Mouse (Mus musculus) ovary, postnatal 36 days (tissue): ENCODE measurements at regions not wholly inside any gene's neighbourhood (a gene's known extent, or its start where the extent isn't known, plus 50 kb on each side); places are given as distances from the start of the nearest gene placed in this dataset.
"Not testable (repeated sequence)": the region's sequence is repeated elsewhere in the genome, so short reads cannot be mapped to it uniquely, and the experiment has no call there.

Experiments
- DNase-seq: peaks from one replicate; pipeline ENCODE4 v3.0.0; 2022; ENCODE audit warnings: low spot score, mixed read lengths

GRCm38 (mm10) chr8:96586129-96586528, 697.8 kb upstream of the Got2 start:
- DNase-seq: no peak

DNA sequence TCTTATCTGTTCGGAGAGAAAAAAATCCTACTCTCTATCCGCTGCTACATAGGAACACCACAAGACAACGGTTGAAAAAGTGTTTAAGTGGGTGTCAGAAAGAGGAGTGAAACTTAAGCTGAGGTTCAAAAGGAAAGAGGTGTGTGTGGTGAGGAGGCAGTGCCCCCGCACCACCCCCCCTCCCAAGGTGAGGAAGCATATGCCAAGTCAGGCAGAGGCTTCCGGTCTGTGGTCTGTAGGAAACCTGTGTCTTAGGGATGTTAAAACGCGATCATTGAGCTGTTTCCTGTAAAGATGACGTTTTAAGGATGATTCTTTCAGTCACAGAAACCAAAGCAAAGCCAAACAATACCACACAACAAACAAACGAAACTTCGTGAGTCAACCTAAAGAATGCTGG, 664.2 kb upstream of the Got2 start:
- no peak for DNase-seq

- DNase-seq: no peak
These were observed 662.1 kb upstream of the Got2 start for GRCm38 (mm10) chr8:96550408-96550807.

DNA sequence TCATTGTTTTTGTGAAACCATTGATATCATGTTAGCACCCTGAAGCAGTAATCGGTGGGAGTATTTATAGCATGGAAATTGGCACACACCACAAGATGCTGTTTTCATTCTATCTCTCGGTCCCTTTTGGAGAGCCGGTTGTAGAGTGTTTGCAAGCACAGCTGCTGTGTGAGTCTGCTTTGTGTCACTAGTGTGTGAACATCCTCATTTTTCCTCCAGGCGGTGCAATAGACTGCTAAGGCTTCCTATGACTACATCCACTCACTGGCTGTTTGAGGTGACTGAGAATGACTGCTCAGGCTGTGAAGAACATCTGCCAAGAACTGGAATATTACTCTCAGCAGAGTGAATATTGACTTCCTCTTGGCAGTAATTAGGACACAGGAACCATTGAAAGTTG, 660.3 kb upstream of the Got2 start:
- DNase-seq: no peak

DNA sequence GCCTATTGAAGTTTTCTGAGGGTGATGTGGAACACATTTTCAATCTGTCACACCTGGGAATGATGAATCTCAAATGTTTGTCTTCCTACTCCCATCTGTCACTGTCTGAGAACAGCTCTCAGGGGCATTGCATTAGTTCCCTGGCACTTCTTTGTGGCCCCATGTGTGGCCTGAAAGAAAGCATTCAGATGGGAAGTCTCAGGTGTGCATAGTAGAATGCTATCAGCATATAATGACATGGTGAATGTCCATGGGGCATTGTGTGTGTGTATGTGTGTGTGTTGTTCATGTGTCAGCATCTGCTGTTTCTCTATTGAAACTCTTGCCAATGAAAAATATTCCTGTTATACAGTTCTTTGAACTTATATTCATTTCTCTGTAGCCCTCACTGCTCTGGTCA, 659.8 kb upstream of the Got2 start:
- no peak for DNase-seq

DNA sequence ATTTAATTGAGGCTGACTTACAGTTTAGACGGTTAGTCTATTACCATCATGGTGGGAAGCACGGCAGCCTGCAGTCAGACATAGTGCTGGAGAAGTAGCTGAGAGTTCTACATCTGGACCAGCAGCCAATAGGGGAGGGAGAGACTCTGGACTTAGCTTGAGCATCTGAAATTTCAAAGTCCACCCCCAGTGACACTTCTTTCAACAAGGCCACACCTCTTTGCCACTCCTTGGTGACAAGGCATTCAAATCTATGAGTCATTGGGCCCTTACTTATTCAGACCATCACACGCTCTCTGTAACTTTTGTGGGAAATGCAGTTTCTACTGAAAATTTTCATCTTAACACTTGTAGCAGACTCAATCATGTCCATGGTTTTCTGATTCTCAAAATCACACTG, 653.9 kb upstream of the Got2 start:
- no peak for DNase-seq

GRCm38 (mm10) chr8:96498854-96499253, 610.5 kb upstream of the Got2 start:
- DNase-seq: no peak

- DNase-seq: no peak
These were observed 607.1 kb upstream of the Got2 start for GRCm38 (mm10) chr8:96495406-96495805.

- no peak for DNase-seq
These were observed 601.5 kb upstream of the Got2 start for GRCm38 (mm10) chr8:96489804-96490203.

GRCm38 (mm10) chr8:96488741-96489453, 600.5 kb upstream of the Got2 start:
- no peak for DNase-seq

DNA sequence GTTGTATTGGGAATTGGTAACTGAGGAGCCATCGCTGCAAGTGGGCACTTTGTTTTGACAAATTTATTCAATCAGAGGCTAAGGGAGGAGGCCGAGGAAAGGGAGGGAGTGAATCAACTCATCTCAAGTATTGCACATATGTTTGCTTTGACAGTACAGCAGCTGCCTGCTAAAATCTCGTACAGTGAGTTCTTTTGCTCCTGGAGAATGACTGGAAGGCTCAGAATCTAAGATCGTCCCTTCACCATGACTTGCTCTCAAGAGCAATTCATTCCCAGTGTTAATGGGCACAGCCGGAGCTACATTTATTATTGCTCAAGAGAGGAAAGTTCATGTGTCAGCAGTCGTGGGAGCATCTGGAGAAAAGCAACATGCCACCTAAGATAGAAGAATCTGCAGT, 567.6 kb upstream of the Got2 start:
- no peak for DNase-seq

GRCm38 (mm10) chr8:96455336-96455735, 567.0 kb upstream of the Got2 start:
- no peak for DNase-seq

- DNase-seq: no peak
These were observed 541.4 kb upstream of the Got2 start for GRCm38 (mm10) chr8:96429708-96430107.

GRCm38 (mm10) chr8:96426900-96427299, 538.6 kb upstream of the Got2 start:
- DNase-seq: no peak

DNA sequence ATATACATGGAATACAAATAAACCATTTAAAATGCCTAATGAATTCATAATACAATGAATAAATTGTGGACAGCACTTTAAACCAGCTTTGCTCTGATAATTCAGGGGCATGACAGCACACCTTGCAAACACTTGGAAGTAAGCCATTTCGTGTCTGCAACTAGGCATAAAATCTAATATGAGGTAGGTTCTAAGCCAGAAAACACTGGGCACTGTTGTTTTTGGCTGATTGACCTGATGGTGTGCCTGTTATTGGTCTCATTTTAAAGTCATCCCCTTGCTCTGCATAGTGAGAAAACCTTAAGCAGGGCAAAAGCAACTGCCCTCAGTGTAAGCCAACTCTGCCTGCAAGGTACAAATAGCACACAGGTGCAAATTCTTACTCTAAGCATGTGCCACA, 521.3 kb upstream of the Got2 start:
- DNase-seq: no peak

GRCm38 (mm10) chr8:96404549-96405145, 516.3 kb upstream of the Got2 start:
- DNase-seq: no peak

- DNase-seq: no peak
These were observed 515.3 kb upstream of the Got2 start for GRCm38 (mm10) chr8:96403669-96404068.

DNA sequence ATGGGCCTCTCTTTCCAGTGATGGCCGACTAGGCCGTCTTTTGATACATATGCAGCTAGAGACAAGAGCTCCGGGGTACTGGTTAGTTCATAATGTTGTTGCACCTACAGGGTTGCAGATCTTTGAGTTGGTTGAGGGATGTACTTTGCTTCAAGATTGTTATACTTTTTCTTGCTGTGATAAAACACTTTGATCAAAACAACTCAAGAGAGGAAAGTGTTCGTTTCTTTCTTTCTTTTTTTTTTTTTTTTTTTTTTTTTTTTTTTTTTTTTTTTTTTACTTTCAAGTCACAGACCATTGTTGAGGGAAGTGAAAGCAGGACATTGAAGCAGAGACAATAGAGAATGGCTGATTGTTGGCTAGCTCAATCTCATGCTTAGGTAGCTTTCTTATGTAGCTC, 511.0 kb upstream of the Got2 start:
- not testable (repeated sequence) for DNase-seq

DNA sequence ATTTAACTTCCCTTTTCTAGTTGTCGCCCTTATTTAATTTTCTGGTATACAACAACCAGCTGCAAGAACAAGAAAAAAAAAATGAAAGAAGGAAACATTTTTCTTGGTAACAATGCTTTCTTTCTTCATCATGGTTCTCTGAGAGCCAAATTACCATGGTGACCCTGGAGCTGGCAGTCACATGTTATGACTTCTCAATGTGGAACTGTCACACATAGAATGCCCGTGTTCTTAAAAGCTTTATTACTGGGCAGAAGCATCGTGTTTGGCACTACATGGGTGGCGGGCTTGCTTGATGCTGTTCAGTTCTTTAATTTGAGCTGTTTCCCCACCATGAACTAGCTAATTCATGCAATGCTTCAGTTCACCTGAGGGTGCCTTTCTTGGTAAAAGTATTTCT, 504.7 kb upstream of the Got2 start:
- DNase-seq: no peak

- DNase-seq: no peak
These were observed 500.9 kb upstream of the Got2 start for GRCm38 (mm10) chr8:96389251-96389650.

- DNase-seq: no peak
These were observed 482.2 kb upstream of the Got2 start for GRCm38 (mm10) chr8:96370500-96370899.

DNA sequence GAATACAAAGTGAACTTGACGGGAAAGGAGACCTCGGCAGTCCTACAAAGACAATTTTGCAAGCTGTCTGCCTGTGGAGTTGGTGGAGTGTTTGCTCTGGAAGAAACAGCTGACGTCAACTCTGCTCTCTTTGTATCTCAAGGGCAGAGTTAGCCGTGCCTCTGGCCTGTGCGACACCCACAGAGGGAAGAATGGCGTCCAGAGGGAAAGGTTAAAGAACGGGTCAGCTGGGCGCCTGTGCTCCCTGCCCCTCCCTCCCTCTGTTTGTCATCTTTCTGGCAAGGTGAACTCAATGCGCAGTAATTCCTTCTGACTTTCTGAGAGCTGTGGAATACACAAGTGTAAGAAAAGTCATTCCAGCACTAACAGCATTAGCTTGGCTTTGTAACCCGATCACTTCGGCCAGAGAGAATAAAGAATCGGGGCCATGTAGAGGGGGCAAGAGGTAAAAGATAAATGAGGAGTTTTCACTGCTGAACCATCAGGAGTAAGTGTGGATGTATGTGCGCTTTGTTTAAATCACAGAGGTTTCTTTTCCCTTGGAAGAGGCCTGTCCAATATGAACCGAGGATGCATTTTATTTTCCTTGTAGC, 474.6 kb upstream of the Got2 start:
- no peak for DNase-seq

DNA sequence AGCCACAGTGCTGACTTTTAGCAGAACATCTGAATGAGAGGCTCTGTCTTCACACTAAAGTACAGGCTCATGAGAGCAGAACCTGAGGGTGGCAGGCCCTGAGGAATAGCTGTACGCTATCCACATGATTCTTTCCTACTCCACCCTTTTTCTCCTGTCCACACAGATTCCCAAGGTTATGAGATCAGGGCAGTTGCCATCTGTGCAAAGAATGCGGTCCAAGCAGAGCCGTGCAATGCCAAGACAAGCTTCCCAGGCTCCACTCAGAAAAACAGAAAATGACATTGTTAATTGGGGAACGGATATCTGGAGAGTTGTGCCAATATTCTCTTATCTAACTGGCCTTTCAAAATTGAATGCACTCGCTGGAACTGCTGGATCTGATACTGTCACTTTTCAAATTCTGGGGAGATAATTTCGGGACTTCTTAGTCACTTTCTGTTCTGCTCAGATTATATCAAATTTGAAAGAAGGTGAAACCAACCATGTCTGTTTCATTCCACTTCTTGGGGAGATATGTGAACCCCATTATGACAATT, 462.3 kb upstream of the Got2 start:
- no peak for DNase-seq
